Mouse (Mus musculus): ENCODE data around the gene Foxp1. TPM values are rescaled to one million over a fixed set of nuclear protein-coding genes. Genes with fewer than 3 reads are reported as not detected.

Gene Foxp1
- total RNA-seq, 2 experiments from 2014 or later = 29.4 to 32.8 TPM

GRCm38 (mm10) chr6:98946731-98947130 lies 575.8 kb downstream of the Foxp1 start:
- DNase-seq = no peak

- no peak for DNase-seq
These were observed 576.8 kb downstream of the Foxp1 start for GRCm38 (mm10) chr6:98945496-98946412.

- DNase-seq = no peak
These were observed 584.2 kb downstream of the Foxp1 start for GRCm38 (mm10) chr6:98938348-98938747.

GRCm38 (mm10) chr6:98937513-98937912 lies 585.0 kb downstream of the Foxp1 start:
- DNase-seq = no peak

- no peak for DNase-seq
These were observed 586.1 kb downstream of the Foxp1 start for GRCm38 (mm10) chr6:98936377-98936776.

- no peak for DNase-seq
These were observed 587.4 kb downstream of the Foxp1 start for GRCm38 (mm10) chr6:98935169-98935568.

GRCm38 (mm10) chr6:98934381-98934780 lies 588.1 kb downstream of the Foxp1 start:
- no peak for DNase-seq

- DNase-seq = no peak
These were observed 589.3 kb downstream of the Foxp1 start for GRCm38 (mm10) chr6:98933135-98933724.

GRCm38 (mm10) chr6:98931881-98932540 lies 590.5 kb downstream of the Foxp1 start:
- DNase-seq = no peak

- DNase-seq = no peak
These were observed 591.7 kb downstream of the Foxp1 start for GRCm38 (mm10) chr6:98930652-98931300.

GRCm38 (mm10) chr6:98928365-98928764 lies 594.2 kb downstream of the Foxp1 start:
- no peak for DNase-seq

- no peak for DNase-seq
These were observed 621.3 kb downstream of the Foxp1 start for GRCm38 (mm10) chr6:98901259-98901658.

- no peak for DNase-seq
These were observed 644.3 kb downstream of the Foxp1 start for GRCm38 (mm10) chr6:98878208-98878607.

GRCm38 (mm10) chr6:98876401-98876800 lies 646.1 kb downstream of the Foxp1 start:
- no peak for DNase-seq

Small RNA genes lying within 50 kb of the gene (microRNA-seq; reads per million reads assigned to microRNA genes)
- 0 reads per million in 2 experiments for gene Gm22328
- gene Gm49348 = 0 reads per million in 2 experiments

Other genes with a start within 250 kb of the Foxp1 start
- gene Eif4e3, start 144.1 kb upstream of the Foxp1 start, total RNA-seq (2021) = 10 to 100 TPM; 44.5 to 45.6 TPM
- 1 to 10 TPM in 1 of 2 experiments, under 1 TPM in 1; 0.94 to 2.2 TPM for gene Gm20696, start 144.1 kb upstream of the Foxp1 start, total RNA-seq (2021)
- gene Gpr27, start 170.0 kb upstream of the Foxp1 start, total RNA-seq (2021) = 1 to 10 TPM; 9.2 to 10.0 TPM
- not detected for gene Prok2, start 203.7 kb upstream of the Foxp1 start, total RNA-seq (2021)